Mouse (Mus musculus): ENCODE results near the gene Gm28230. TPM values are rescaled to one million over a fixed set of nuclear protein-coding genes. Genes with fewer than 3 reads are reported as not detected.

The Gm28230 gene
- polyA plus RNA-seq, 1 experiment from 2014 or later: 2.4 TPM

DNA sequence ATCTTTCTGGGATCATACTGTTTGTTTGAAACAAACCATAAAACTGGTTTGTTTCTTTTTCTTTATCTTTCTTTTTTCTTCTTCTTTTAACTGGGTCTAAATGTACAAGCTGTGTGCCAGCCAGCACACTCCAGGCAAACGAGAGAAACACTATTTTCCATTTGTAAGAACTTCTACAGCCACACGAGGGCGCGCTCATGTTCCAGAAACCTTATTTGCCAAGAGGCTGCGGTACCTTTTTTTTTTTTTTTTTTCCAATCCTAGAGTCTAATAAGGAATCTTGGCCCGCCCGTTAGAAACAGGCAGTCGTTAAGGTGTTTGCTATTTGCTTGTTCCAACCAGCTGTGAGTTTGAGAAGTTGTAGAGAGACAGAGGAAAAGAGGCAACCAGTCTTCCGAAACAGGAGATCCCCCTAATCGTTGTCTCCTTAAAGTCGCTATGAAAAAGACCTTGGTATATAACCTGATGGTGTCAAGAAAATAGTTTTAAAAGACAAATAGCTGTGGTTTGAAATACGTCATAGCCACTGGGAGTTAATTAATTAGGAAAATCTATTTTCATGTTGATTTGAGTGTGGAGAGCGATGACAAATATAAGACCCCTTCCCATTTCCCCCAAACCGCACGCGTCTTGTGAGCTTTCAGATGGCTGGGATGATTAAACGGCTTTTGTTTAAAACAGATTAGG lies 40.1 kb upstream of the Gm28230 start:
- Histone ChIP-seq H3K4me1 (replicated peaks) (peaks cover 19% of the 10 kb centered on the region), H3K4me2 (peak overlapping the region; percentile 54), H3K27ac (replicated peaks) (peak overlapping the region; percentile 71; the same call in 1 of the 2 replicates), H3K27me3 (peaks cover 93% of the 10 kb centered on the region), H3K9me3 (no peaks in the 10 kb centered on the region), H3K9ac (peak overlapping the region; percentile 73), H3K4me3 (peak overlapping the region; percentile 33), H3K36me3 (no peaks in the 10 kb centered on the region)
- WGBS: 4% methylated on average over 17 of the region's 17 CpGs
- no peak for ATAC-seq (ENCODE audit: low read depth)

DNA sequence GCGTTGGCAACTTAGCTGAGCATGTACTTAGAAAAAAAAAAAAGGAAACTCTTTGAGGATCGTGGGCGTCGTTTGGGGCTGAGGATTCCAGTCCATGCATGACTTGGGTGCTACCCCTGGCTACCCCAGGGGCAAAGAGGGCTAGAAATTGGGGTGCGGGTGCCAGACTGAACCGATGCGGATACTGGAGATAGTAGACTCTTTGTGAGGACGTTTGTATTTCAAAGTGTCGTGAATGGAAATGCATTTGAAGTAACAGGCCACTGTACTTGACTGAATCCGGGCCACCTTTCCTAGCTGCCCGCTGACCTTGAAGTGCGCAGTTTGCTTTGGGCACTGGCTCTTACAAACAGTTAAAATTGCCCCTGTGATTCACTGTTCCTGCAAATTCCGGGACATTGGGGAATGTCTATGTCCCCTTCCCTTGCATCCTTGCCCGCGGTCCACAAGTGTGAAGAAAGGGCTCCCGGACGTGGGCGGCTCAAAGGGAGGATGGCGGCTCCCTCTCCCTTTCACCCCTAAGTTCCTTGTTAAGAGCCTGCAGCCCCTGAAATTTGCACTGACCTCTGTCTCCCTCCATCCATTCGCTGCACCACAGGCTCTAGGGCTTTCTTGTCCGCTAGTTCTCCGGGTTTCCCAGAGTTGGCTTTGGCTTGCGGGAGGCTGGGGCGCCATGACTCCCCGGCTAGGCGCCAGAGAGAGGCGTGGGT lies 39.4 kb upstream of the Gm28230 start:
- Histone ChIP-seq H3K27me3 (peaks cover 93% of the 10 kb centered on the region), H3K27ac (replicated peaks) (peak overlapping the region; percentile 71), H3K4me1 (replicated peaks) (peaks cover 21% of the 10 kb centered on the region), H3K36me3 (no peaks in the 10 kb centered on the region), H3K4me2 (peak overlapping the region; percentile 54), H3K9ac (peak overlapping the region; percentile 73), H3K9me3 (no peaks in the 10 kb centered on the region), H3K4me3 (peak overlapping the region; percentile 33)
- ATAC-seq (ENCODE audit: low read depth): no peak
- under 1% methylated on average over 27 of the region's 27 CpGs for WGBS

DNA sequence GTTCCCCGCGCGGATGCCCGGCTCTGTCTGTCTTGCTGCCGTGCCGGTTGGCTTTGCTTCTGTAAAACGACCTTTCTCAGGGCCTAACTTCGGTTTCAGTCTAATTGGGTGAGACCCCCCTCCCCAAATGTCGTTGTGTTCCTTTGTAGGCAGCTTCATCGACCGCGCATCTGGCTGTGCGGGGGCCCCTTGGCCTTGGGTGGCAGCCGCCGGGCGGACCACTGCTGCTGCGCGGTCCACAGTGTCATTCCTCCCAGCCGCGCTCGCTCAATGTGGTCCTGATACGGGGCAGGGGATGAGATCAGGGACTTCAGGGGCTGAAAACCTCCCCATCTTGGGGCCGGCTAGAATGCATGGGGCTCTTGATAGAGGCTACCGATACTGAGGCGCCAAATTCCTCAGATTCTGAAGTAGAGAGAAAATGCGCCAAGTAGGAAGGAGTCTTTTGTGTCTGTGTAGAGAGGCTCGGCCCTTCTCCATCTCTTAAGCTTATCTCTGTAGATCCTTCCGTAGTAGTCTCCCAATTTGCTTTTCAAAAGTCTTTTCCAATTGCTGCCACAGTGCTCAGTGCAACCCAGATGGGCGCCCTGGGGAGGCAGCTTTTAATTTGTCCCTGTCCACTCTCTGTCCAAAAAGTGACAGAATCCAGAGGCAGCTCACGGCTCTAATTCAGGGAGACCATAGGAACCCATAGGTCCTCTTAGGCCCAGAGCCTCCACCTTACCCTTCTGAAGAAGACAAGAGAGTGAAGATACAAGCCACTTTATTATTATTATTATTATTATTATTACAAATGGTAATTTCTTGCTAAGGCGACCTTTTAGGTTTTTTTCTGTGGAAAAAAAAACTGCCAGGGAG lies 38.6 kb upstream of the Gm28230 start:
- H3K27me3 ChIP-seq: peaks cover 95% of the 10 kb centered on the region
- no peak for ATAC-seq (ENCODE audit: low read depth)
- H3K9me3 ChIP-seq: no peaks in the 10 kb centered on the region
- peak overlapping the region; percentile 54 for H3K4me2 ChIP-seq
- H3K9ac ChIP-seq: peak overlapping the region; percentile 73
- 1% methylated on average over 31 of the region's 31 CpGs for WGBS
- H3K27ac ChIP-seq (replicated peaks): peak overlapping the region; percentile 71
- no peaks in the 10 kb centered on the region for H3K36me3 ChIP-seq
- peak overlapping the region; percentile 33 for H3K4me3 ChIP-seq
- peaks cover 21% of the 10 kb centered on the region for H3K4me1 ChIP-seq (replicated peaks)

DNA sequence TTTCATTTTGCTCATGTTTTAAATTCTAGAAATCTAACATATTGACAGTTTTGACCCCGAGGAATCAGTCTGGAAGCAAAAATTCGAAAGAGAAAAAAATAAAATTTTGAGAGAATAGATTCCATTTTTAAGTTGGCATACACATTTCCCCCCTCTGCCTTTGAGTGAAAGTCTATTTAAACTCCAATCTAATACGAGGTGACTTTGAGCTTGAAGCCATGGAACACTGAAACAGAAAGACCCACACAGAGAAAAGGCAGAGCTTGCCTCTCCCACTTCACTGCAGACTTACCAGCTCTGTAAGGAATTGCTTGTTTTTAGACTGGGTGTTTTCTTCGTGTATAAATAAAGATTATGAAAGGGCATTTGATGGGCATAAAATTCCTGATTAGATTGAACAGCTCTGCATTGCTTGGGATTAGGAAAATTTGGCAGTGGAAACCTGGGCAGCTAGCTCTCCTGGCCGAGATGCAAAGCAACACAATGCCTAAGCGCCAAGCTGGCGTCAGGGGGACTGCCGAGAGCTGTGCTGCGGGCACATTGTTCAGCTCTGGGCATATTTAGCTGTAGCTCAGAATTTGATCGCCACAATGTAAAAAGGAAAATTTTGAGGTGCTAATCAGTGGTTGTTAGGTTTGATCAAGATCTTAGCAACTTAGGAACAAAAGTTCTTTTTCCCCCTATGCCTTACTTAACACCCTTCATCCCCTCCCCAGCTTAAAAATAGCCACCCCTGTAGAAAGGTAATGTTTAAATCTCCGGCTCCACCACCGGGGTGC lies 37.5 kb upstream of the Gm28230 start:
- Histone ChIP-seq H3K4me2 (peak overlapping the region; percentile 54), H3K9me3 (no peaks in the 10 kb centered on the region), H3K27me3 (peaks cover 95% of the 10 kb centered on the region), H3K4me3 (peak overlapping the region; percentile 28), H3K27ac (replicated peaks) (peak overlapping the region; percentile 85), H3K36me3 (no peaks in the 10 kb centered on the region), H3K9ac (peak overlapping the region; percentile 73), H3K4me1 (replicated peaks) (peaks cover 25% of the 10 kb centered on the region)
- no peak for ATAC-seq (ENCODE audit: low read depth)
- 5% methylated on average over 12 of the region's 12 CpGs for WGBS

DNA sequence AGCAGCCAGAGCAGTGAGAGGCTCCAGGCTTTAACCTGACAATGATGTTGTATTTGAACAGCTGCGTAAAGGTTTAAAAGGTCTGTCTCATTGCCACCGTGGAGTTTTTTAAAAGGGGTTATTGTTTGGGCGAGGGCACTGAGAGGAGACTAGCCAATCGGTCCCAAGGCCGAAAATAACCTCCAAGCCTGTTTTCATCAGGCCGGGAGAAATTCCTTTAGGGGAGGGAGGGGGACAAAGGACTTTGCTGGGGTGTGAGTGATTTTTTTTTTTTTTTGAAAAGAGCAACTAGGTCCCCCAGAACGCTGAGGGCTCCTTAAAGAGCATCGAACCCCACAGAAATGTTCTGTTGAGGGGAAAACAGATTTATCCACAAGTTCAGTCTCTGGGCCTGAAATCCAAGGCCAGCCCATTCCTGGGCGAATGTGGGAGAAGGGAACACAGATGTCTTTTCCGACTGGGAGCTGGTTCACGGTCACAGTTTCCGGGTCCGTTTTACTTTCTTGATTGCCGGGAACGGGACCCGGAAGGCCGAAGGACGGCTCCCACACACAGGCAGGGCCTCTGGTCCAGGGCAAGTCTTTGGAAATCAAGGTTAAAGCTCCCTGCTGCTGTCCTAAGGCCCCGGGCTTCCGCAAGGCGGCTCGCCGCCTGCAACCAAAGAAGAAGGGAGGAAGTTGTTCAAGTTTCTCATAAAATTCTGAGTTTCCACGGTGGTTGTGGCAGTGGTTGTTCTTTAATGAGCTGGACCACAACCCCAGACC lies 36.8 kb upstream of the Gm28230 start:
- Histone ChIP-seq H3K27ac (replicated peaks) (peak overlapping the region; percentile 85), H3K27me3 (peaks cover 95% of the 10 kb centered on the region), H3K36me3 (no peaks in the 10 kb centered on the region), H3K4me3 (peak overlapping the region; percentile 28), H3K4me2 (peak overlapping the region; percentile 54), H3K4me1 (replicated peaks) (peaks cover 25% of the 10 kb centered on the region), H3K9ac (peak overlapping the region; percentile 73), H3K9me3 (no peaks in the 10 kb centered on the region)
- ATAC-seq (ENCODE audit: low read depth): no peak
- WGBS: 1% methylated on average over 24 of the region's 24 CpGs

DNA sequence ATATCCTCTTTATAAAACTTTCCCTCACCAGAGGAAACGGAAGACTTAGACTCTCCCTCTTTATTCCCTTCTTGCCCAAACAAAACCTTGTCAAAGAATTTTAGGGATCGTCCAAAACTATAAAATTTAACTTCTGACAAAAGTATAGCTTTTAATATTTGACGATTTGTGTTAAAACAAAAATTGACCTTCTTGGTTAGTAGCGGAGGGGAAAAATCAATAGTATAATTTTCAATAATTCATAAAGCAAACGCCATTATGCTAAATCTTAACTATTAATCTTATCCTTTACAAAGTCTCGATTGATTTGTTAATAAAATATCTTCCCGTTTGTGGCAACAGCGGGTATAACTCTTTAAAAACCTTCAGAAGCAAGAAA lies 36.2 kb upstream of the Gm28230 start:
- peaks cover 25% of the 10 kb centered on the region for H3K4me1 ChIP-seq (replicated peaks)
- H3K36me3 ChIP-seq: no peaks in the 10 kb centered on the region
- peak overlapping the region; percentile 85 for H3K27ac ChIP-seq (replicated peaks)
- WGBS: 5% methylated on average over 8 of the region's 8 CpGs
- H3K9me3 ChIP-seq: no peaks in the 10 kb centered on the region
- peaks cover 95% of the 10 kb centered on the region for H3K27me3 ChIP-seq
- peak overlapping the region; percentile 61 for H3K4me3 ChIP-seq
- ATAC-seq (ENCODE audit: low read depth): no peak
- peak overlapping the region; percentile 67 for H3K4me2 ChIP-seq
- H3K9ac ChIP-seq: peak overlapping the region; percentile 75

DNA sequence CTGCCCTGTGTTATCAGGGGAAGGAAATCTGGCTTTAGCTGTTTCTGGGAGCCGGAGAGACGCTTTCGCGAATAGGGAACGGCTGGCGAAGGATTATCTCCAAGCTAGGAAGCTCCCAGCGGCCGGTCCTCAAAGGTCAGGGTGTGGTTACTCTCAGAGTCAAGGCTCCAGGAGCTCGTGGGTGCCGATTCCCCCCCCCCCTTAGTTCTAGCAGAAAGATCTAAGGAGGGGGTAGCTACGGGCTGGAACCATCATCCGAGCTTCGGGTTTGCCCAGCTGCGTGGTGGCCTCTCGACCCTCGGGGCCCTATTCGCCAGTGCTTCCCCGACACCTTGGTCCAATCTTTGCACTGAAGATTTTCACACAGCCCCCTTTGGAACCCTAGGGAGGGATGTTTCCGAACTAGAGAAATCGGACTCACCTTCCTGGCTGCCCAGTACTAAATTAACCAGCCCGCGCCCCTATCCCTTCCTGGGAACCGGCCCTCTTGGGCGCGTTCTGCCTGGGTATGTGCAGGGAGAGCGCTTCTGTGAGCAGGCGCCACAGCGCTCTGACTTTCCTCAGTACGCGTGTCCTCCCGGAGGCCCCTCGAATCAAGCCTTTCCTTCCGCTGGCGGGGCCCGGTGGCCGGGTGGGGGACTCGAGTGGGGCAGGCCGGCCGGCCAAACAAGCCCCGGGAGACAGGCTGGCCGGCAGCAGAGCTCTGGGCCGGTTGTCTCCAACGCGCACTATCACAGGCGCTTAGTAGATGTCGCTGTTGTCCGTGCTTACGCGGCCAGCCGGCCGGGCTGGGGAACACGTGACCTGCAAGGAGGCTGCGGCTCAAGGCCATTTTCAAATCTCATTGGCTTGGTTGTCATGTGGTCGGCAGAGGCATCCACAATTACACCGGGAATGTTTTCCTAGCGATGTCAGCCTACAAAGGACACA lies 35.2 kb upstream of the Gm28230 start, which contains the start of gene Hoxd10:
Gene Hoxd10 (plus strand): TSS at position 903 of the 930 bp plus-strand sequence.
- Histone ChIP-seq H3K4me3 (peak within 1 kb of the TSS; percentile 61), H3K9me3 (no peaks in the 10 kb centered on the region), H3K27ac (replicated peaks) (peak within 1 kb of the TSS; percentile 89), H3K4me2 (peak within 1 kb of the TSS; percentile 67), H3K27me3 (peaks cover 97% of the 10 kb centered on the region), H3K36me3 (no peaks in the 10 kb centered on the region), H3K9ac (peak within 1 kb of the TSS; percentile 96), H3K4me1 (replicated peaks) (peaks cover 26% of the 10 kb centered on the region)
- under 1% methylated on average over 56 of the region's 56 CpGs for WGBS
- peak; percentile 78 for ATAC-seq (ENCODE audit: low read depth)

DNA sequence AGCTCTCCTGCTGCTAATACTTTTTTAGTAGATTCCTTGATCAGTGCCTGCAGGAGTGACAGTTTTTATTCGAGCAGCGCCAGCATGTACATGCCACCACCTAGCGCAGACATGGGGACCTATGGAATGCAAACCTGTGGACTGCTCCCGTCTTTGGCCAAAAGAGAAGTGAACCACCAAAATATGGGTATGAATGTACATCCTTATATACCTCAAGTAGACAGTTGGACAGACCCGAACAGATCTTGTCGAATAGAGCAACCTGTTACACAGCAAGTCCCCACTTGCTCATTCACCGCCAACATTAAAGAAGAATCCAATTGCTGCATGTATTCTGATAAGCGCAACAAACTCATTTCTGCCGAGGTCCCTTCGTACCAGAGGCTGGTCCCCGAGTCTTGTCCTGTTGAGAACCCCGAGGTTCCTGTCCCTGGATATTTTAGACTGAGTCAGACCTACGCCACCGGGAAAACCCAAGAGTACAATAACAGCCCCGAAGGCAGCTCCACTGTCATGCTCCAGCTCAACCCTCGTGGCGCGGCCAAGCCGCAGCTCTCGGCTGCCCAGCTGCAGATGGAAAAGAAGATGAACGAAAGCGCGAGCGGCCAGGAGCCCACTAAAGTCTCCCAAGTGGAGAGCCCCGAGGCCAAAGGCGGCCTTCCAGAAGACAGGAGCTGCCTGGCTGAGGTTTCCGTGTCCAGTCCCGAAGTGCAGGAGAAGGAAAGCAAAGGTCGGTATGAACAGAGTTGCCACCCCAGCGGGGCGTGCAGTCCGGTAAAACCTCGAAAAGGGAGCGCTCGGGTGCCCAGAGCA lies 34.3 kb upstream of the Gm28230 start:
- 2% methylated on average over 35 of the region's 35 CpGs for WGBS

DNA sequence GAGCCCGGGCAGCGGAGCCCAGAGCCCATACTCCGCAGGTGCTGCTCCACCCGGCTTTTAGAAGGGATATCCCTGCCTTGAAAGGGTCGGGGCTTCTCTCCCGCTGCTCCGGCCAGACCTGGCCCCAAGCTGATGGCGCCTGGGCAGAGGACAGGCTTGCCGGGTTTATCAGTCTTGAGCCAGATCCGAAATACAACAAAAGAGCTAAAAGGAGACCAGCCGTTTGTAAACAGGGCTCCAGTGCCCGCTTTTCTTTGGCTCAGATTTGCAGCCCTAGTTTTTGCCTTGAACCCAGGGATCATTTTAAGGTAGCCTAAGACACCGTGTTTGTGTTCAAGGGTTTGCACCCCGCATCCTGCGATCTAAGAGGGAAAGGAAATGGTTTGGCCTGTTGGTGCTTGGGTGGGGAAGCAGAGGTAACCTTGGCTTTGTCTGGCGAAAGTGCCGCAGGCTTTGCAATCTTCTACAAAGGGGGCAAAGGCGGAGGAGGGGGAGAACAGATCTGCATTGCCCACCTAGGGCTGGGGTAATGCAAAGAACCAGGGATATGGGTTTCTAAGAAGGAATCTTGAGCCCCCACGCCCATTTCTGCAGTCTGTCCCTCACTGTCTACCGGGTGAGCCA lies 33.6 kb upstream of the Gm28230 start:
- H3K9ac ChIP-seq: peak overlapping the region; percentile 96
- H3K4me2 ChIP-seq: peak overlapping the region; percentile 67
- peak overlapping the region; percentile 79 for H3K27ac ChIP-seq (replicated peaks)
- 2% methylated on average over 20 of the region's 20 CpGs for WGBS
- H3K4me3 ChIP-seq: peak overlapping the region; percentile 61
- no peak for ATAC-seq (ENCODE audit: low read depth)
- H3K36me3 ChIP-seq: no peaks in the 10 kb centered on the region
- H3K27me3 ChIP-seq: peaks cover 96% of the 10 kb centered on the region
- peaks cover 41% of the 10 kb centered on the region for H3K4me1 ChIP-seq (replicated peaks)
- no peaks in the 10 kb centered on the region for H3K9me3 ChIP-seq

More for the DNA sequence above, 34.3 kb upstream of the Gm28230 start:
- Histone ChIP-seq H3K4me3 (peak overlapping the region; percentile 61), H3K27me3 (peaks cover 97% of the 10 kb centered on the region), H3K27ac (replicated peaks) (peak overlapping the region; percentile 79), H3K4me1 (replicated peaks) (peaks cover 35% of the 10 kb centered on the region), H3K4me2 (peak overlapping the region; percentile 67), H3K9me3 (no peaks in the 10 kb centered on the region), H3K9ac (peak overlapping the region; percentile 96), H3K36me3 (no peaks in the 10 kb centered on the region)
- peak; percentile 33; the same call in 1 of the 2 replicates for ATAC-seq (ENCODE audit: low read depth)
